ENCODE assay signal across 13 mouse cellular contexts in genomic region chr5:37039908-37040307, GRCm38 (mm10). TPM values are rescaled to one million over a fixed set of nuclear protein-coding genes. Genes with fewer than 3 reads are reported as not detected.
"Had no signal": no experiment of that assay in that cellular context is flagged by ENCODE, and none has a peak within 500 bp of the region (broad histone marks: within the 10 kb centered on the region; RNA-seq: fewer than 3 reads in every experiment).

No protein-coding gene starts in this region.

- DNase-seq: liver, postnatal 0 days; lung, adult 2 months; lung, postnatal 14 days; lung, postnatal 36 days; retina, postnatal 1 day; right cerebral cortex, adult 18-20 months; right cerebral cortex, postnatal 25 days; right cerebral cortex, postnatal 4 days; spleen, adult 18-20 months; thymus, adult 18-20 months; thymus, postnatal 14 days; thymus, postnatal 36 days had no signal

RNA-seq across cellular contexts. Expression of gene Gm1043, which starts 45.3 kb away (rescaled TPM):
- total RNA-seq: megakaryocyte progenitor cell, adult 5-6 weeks had no signal
